Mouse (Mus musculus): ENCODE measurements at regions not wholly inside any gene's neighbourhood (a gene's known extent, or its start where the extent isn't known, plus 50 kb on each side); places are given as distances from the start of the nearest gene placed in this dataset.

- DNase-seq (ENCODE audit: low read depth, low spot score) = no peak
These were observed 200.6 kb downstream of the Tgfb2 start for GRCm38 (mm10) chr1:186505051-186505711.

DNA sequence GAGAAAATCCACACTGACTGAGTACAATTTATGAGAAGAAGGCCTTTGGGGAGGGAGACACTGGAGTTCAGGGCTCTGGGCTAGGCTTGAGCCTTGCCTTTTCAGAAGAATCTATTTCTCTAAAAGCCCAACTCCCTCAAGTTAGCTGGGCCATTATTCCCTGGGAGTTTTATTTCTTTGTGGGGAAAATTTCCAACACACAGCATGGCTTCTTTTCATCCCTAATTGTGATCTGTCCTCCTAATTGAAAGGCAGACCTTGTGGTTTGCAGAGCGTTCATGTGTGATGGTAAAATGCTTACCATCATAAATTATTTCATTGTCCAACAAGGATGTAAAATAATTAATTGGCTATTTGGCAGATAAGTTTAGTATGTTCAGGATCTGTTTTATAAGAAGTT, 204.1 kb downstream of the Tgfb2 start:
- DNase-seq (ENCODE audit: low read depth, low spot score) = no peak

GRCm38 (mm10) chr1:186497872-186498271, 207.9 kb downstream of the Tgfb2 start:
- DNase-seq (ENCODE audit: low read depth, low spot score) = no peak

DNA sequence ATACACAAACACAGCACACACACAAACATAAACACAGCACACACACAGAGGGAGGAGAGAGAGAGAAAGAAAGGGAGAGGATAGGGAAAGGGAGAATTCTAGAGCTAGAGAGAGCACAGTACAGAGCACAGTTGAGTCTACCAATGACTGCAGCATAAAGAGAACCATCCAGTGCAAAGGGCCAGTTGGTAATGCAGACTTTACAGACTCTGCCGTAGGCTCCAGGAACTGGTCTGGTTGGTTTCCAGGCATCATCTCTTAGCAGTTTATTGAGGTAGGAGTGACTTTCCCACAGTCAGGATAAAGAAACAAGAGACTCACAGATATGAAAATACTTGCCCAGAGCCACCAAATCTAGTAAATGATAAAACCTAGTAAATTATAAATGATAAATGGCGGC, 208.5 kb downstream of the Tgfb2 start:
- DNase-seq (ENCODE audit: low read depth, low spot score) = no peak

DNA sequence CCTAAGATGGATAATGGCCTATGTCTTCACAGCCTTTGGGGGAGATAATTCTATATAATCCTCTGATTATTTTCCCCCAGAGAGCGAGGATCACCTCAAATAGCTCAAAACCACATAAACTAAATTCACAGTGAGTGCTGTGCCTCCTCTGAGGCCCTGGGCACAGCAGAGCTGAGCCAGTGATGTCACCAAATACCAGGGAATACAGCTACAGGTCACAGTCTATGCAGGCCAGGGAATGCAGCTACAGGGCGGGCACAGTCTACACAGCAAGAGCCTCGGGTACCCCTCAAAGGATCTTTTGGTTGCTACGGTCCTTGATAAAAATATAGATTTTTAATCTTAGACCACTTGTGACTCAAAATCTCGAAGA, 211.4 kb downstream of the Tgfb2 start:
- no peak for DNase-seq (ENCODE audit: low read depth, low spot score)

GRCm38 (mm10) chr1:186493664-186494410, 212.0 kb downstream of the Tgfb2 start:
- DNase-seq (ENCODE audit: low read depth, low spot score) = peak; percentile 42

GRCm38 (mm10) chr1:186482177-186482576, 223.6 kb downstream of the Tgfb2 start:
- peak; percentile 74 for DNase-seq (ENCODE audit: low read depth, low spot score)

- DNase-seq (ENCODE audit: low read depth, low spot score) = no peak
These were observed 225.8 kb downstream of the Tgfb2 start for GRCm38 (mm10) chr1:186480019-186480418.

GRCm38 (mm10) chr1:186478428-186479238, 227.2 kb downstream of the Tgfb2 start:
- DNase-seq (ENCODE audit: low read depth, low spot score) = peak; percentile 86

DNA sequence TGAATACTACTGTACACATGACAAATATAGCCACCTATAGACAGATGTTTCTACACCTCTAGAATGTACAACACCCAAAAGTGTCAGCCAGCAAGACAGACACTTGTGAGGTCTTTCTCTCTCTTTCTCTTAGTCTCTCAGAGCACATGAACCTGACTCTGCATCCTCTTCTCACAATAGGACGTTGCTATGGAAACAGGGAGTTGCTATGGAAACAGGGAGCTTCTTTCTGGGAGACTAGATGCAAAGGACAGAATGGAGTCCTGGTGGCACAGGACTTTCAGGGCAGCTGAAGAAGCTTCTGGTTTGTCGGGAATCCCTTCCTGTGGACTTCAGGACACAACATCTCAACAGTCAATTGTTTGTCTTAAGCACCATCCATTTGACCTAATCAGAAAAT, 230.9 kb downstream of the Tgfb2 start:
- peak; percentile 64 for DNase-seq (ENCODE audit: low read depth, low spot score)

DNA sequence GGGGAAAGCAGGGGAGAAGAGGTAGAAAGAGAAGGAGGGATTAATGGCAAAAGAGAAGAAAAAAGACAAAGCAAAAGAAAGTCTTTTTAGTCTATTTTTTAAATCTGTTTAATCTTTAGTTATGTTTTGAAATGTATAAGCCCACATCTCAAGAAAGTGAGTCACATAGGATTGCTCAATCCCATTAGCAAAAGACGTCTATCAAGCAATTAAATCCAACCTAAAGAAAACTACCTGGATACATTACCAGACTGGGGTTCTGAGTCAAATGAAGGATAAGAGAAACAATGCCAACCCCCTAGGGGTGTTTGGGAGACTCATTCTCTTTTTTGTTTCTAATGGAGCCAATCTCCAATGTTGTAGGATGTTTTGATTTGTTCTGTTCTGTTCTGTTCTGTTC, 231.4 kb downstream of the Tgfb2 start:
- peak; percentile 37 for DNase-seq (ENCODE audit: low read depth, low spot score)

DNA sequence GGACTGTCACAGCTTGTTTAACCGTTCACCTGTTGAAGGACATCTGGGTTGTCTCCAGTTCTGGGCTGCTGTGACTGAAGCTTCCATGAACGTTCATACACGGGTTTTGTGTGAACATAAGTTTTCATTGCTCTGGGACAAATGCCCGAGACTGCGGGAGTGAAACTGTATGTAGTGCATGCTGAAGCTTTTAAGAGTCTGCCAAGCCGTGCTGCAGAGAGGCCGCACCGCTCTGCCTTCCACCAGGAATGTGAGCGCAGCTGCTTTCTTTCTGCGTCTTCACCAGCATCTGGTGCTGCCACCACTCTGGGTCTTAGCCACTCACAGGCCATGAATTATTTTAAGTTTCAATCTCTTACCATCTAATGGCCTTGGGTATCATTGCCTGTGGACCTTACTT, 232.8 kb downstream of the Tgfb2 start:
- DNase-seq (ENCODE audit: low read depth, low spot score) = no peak

DNA sequence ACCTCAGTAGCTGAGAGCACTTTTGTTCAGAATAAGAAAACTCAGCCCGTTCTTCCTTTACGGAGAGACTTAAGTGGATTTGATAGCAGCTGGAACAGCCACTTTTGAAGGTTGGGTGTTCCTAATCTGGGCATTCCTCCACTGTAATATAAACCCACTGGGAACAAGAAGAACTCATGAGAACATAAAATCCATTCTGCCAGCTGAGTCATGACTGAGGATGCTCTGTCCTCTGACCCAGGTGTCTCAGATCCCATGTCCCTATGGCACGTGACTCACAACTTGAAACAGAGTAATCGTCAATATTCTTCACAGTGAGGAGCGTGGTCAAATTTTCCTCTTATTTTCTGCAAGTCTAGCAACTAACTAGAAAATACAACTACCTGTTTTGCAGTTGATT, 240.3 kb downstream of the Tgfb2 start:
- DNase-seq (ENCODE audit: low read depth, low spot score) = no peak

- peak; percentile 29 for DNase-seq (ENCODE audit: low read depth, low spot score)
These were observed 245.0 kb downstream of the Tgfb2 start for GRCm38 (mm10) chr1:186460742-186461141.

DNA sequence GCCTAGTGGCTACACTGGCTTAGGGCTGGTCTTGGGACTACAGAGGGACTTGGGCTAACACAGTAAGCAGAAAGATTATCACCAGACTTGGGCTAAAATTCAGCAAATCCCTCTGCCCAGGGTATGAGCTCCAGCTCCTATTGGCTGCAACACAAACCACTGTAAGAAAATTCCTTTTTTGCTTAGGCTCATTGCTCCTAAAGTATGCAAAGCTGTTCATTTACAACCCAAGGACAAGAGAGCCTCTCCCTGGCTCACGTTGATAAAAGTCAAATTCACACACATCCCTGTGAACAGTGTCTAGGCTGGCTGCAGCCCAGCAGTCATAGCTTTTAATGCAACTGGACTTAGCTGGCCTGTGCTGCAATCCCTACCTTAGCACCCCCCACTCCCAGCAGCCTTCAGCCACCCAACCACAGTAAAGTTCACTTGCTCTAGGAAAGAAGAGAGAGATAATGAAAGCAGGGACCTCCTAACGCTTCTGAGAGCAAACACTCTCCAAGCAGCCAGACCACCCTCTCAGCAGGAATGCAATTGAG, 247.6 kb downstream of the Tgfb2 start:
- DNase-seq (ENCODE audit: low read depth, low spot score) = no peak

DNA sequence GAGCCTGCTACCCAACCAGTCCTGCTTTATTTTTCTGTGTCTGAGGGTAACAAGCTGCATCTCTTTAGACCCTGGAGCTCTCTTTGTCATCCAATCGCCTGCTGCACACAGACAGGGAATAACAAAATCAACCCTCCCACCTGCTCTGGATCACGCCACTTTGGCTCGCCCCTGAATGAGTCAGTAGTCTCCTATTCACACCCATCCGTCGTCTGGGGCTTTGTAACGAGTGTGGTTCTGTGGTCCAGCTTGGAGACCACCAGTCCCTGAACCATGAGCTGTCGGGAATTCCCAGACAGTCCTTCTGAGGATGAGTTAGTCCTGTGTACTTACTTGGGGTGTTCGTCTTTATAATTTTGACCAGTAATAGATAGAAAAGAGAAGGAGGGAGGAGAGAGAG, 248.7 kb downstream of the Tgfb2 start:
- no peak for DNase-seq (ENCODE audit: low read depth, low spot score)

DNA sequence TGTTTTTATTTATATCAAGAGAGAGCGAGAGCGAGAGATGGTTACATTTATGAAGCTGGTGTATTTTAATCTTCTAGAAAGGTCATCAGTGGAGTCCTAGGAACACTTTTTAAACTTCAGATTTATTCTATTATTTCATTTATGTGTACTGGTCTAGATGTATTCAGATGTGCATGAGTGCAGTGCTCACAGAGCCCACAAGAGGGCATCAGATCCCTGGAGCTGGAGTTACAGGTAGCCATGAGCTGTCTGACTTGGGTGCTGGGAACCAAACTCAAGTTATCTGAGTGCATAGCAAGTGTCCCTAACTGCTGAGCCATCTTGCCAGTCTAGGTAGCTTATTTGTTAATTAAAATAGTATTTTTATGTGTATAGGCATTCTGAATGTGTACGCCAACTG, 249.7 kb downstream of the Tgfb2 start:
- DNase-seq (ENCODE audit: low read depth, low spot score) = peak; percentile 58

DNA sequence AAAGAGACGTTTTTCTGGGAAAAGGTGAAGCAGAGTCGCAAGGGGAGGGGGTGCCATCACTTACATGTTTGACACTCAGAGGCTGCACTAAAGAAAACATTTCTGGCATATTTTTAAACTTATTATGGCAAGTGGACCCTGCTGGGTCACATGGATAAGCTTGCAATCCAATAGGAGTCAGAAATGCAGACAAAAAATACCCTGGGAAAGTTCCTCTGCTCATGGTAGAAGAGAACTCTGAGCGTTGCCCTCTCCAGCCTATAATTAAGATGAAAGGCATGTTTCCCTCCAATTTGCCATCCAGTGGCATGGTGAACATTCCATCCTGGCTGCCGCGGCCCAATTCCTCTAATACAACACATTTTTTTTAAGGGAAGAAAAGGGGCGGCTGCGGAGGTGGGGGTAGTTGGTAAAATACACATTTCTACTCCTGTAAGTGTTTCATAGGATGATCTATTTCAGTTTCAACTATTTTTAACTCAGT, 250.6 kb downstream of the Tgfb2 start:
- DNase-seq (ENCODE audit: low read depth, low spot score) = no peak

GRCm38 (mm10) chr1:186454393-186455085, 251.2 kb downstream of the Tgfb2 start:
- DNase-seq (ENCODE audit: low read depth, low spot score) = peak; percentile 92

GRCm38 (mm10) chr1:186448841-186449650, 256.7 kb downstream of the Tgfb2 start:
- DNase-seq (ENCODE audit: low read depth, low spot score) = peak; percentile 96

DNA sequence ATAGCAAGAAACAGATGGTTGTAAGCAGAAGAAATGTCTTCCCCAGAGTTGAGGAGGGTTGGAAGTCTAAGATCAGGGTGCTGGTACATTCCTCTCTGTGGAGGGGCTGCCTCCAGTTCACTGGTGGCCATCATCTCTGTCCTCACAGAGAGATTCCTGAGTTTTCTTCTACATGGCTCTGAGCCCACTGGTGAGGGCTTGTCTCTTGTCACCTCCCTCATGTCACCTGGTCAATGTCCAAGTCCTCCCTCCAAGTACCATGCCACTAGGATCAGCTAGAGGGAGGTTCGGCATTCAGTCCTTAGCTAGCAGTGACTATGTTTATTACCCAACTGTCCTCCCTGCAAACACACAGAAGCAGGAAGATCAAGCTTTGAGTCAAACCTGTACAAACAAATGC, 258.3 kb downstream of the Tgfb2 start:
- DNase-seq (ENCODE audit: low read depth, low spot score) = no peak
